ENCODE assay signal across 8 mouse cellular contexts in genomic region chr5:110449294-110449693, GRCm38 (mm10). TPM values are rescaled to one million over a fixed set of nuclear protein-coding genes. Genes with fewer than 3 reads are reported as not detected.
DNase-seq lines count a peak whose midpoint lies in the region; ATAC-seq and TF ChIP-seq lines count a peak whose summit lies in the region.

No protein-coding gene starts in this region.

- peak overlapping the region; percentile 45 for H3K9ac ChIP-seq in ES-E14 (ENCODE audit: insufficient read depth, low read depth, low read length, poor library complexity, severe bottlenecking)
- H3K9ac ChIP-seq in heart, embryonic 16.5 days (ENCODE audit: low read length): no peak overlapping the region
- peak overlapping the region; percentile 48 for H3K9ac ChIP-seq in liver, embryonic 14.5 days (replicated peaks)
- H3K9ac ChIP-seq in stomach, embryonic 15.5 days: no peak overlapping the region

- peaks cover 1 to 23% of the 10 kb centered on the region in 2 experiments; a peak in 3 of 4 replicates for H3K4me1 ChIP-seq in ES-E14 (ENCODE audit: control insufficient read depth in 2 of 2, insufficient read depth in 2 of 2, low read length in 2 of 2, poor library complexity in 1 of 2)
- H3K4me1 ChIP-seq in heart, embryonic 16.5 days (ENCODE audit: control insufficient read depth, insufficient read depth, low read length): peaks cover 29% of the 10 kb centered on the region
- H3K4me1 ChIP-seq in liver, embryonic 14.5 days (replicated peaks; ENCODE audit: control insufficient read depth in 2 of 2, insufficient read depth in 2 of 2, low read length in 1 of 2): peaks cover 14 to 20% of the 10 kb centered on the region in 2 experiments
- H3K4me1 ChIP-seq in stomach, embryonic 15.5 days: peaks cover 14% of the 10 kb centered on the region

- H3K27me3 ChIP-seq in heart, embryonic 16.5 days (ENCODE audit: control insufficient read depth, insufficient read depth, low read length): no peaks in the 10 kb centered on the region
- H3K27me3 ChIP-seq in liver, embryonic 14.5 days (ENCODE audit: control insufficient read depth, insufficient read depth, low read length): no peaks in the 10 kb centered on the region
- H3K27me3 ChIP-seq in stomach, embryonic 15.5 days (replicated peaks): no peaks in the 10 kb centered on the region

- no peak for TF ChIP-seq EP300 in liver, embryonic 14.5 days (IDR thresholded peaks at IDR 0.05; ENCODE audit: low read depth)

- H3K36me3 ChIP-seq in ES-E14 (ENCODE audit: control insufficient read depth, insufficient read depth, low read length, poor library complexity, severe bottlenecking): no peaks in the 10 kb centered on the region
- no peaks in the 10 kb centered on the region for H3K36me3 ChIP-seq in heart, embryonic 16.5 days (ENCODE audit: control insufficient read depth, insufficient read depth)
- H3K36me3 ChIP-seq in liver, embryonic 14.5 days (replicated peaks; ENCODE audit: control insufficient read depth, insufficient read depth, low read depth): no peaks in the 10 kb centered on the region
- no peaks in the 10 kb centered on the region for H3K36me3 ChIP-seq in stomach, embryonic 15.5 days

- no peak for TF ChIP-seq CTCF in liver, embryonic 14.5 days (IDR thresholded peaks at IDR 0.05; ENCODE audit: low read depth)

- no peak for ATAC-seq in heart, embryonic 16.5 days (replicated peaks; ENCODE audit: extremely low read depth, insufficient read depth, low FRiP score)
- ATAC-seq in liver, embryonic 14.5 days (ENCODE audit: insufficient read depth): no peak
- ATAC-seq in stomach, embryonic 15.5 days (ENCODE audit: insufficient read depth, low FRiP score, low read depth): no peak

- 24% methylated on average over 6 of the region's 6 CpGs for WGBS in heart, embryonic 16.5 days
- 44% methylated on average over 6 of the region's 6 CpGs for WGBS in liver, embryonic 14.5 days (ENCODE audit: insufficient replicate concordance)
- WGBS in stomach, embryonic 15.5 days: 51% methylated on average over 6 of the region's 6 CpGs

- H3K27ac ChIP-seq in ES-E14 (ENCODE audit: insufficient read depth, low read depth, low read length, poor library complexity, severe bottlenecking): peak overlapping the region; percentile 66
- H3K27ac ChIP-seq in heart, embryonic 16.5 days (ENCODE audit: low read length): no peak overlapping the region
- H3K27ac ChIP-seq in liver, embryonic 14.5 days: no peak overlapping the region; the same call in 1 of the 2 replicates
- 0 out of 2 replicates have a peak overlapping the region, but pooled peaks have one; percentile 23 for H3K27ac ChIP-seq in stomach, embryonic 15.5 days

- peak; percentile 64 for DNase-seq in cerebellum, adult 11-12 months
- DNase-seq in cerebellum, postnatal 36 days: no peak
- DNase-seq in ES-E14 (ENCODE audit: low read depth, low spot score): no peak
- DNase-seq in liver, embryonic 14.5 days (ENCODE audit: low read depth in 3 of 3, low spot score in 3 of 3): no peak
- DNase-seq in gastrocnemius, adult 18-20 months (ENCODE audit: low spot score): no peak
- DNase-seq in retina, postnatal 1 day: no peak

- H3K4me2 ChIP-seq in heart, embryonic 16.5 days (ENCODE audit: low read depth, low read length): peak overlapping the region; percentile 80
- peak overlapping the region; percentile 99 for H3K4me2 ChIP-seq in liver, embryonic 14.5 days (ENCODE audit: low read depth)
- peak overlapping the region; percentile 93 for H3K4me2 ChIP-seq in stomach, embryonic 15.5 days

- peak overlapping the region; percentile 48 to 51 for H3K4me3 ChIP-seq in ES-E14 (ENCODE audit: insufficient read depth in 1 of 2, low read depth in 1 of 2, low read length in 2 of 2, poor library complexity in 1 of 2, severe bottlenecking in 1 of 2)
- peak overlapping the region; percentile 92 for H3K4me3 ChIP-seq in heart, embryonic 16.5 days (ENCODE audit: low read length)
- H3K4me3 ChIP-seq in liver, embryonic 14.5 days (ENCODE audit: insufficient read depth in 1 of 2, low read depth in 2 of 2, low read length in 2 of 2): peak overlapping the region; percentile 70 to 95; a peak in 3 of 4 replicates
- peak overlapping the region; percentile 96 for H3K4me3 ChIP-seq in stomach, embryonic 15.5 days (replicated peaks)

- in situ Hi-C loops in ES-E14 (cut with MboI; ENCODE audit: low sequenced_read_pairs in 2 of 2, unreplicated experiment in 2 of 2): no loop called here

- H3K9me3 ChIP-seq in ES-E14 (ENCODE audit: control insufficient read depth, insufficient read depth, low read depth, low read length): no peaks in the 10 kb centered on the region
- H3K9me3 ChIP-seq in heart, embryonic 16.5 days (replicated peaks; ENCODE audit: control insufficient read depth, low read length): no peaks in the 10 kb centered on the region
- no peaks in the 10 kb centered on the region for H3K9me3 ChIP-seq in liver, embryonic 14.5 days (ENCODE audit: control insufficient read depth, low read length)
- H3K9me3 ChIP-seq in stomach, embryonic 15.5 days: no peaks in the 10 kb centered on the region

TF ChIP-seq in ES-E14, 5 proteins besides CTCF, POLR2A, EP300 and RAD21:
- TF ChIP-seq HCFC1 (IDR thresholded peaks at IDR 0.05; ENCODE audit: borderline replicate concordance, insufficient read depth, low read length) (no peak), MAFK (IDR thresholded peaks at IDR 0.05; ENCODE audit: insufficient read depth, low read depth, low read length) (no peak), ZC3H11A (IDR thresholded peaks at IDR 0.05; ENCODE audit: borderline replicate concordance, low read depth, low read length) (no peak), CHD2 (IDR thresholded peaks at IDR 0.05; ENCODE audit: low read depth, low read length) (no peak), ZNF384 (IDR thresholded peaks at IDR 0.05; ENCODE audit: low read depth, low read length) (no peak)

RNA-seq across cellular contexts. Expression of gene Fbrsl1, which starts 1.0 kb away (rescaled TPM):
- total RNA-seq in ES-E14 (2012; rRNA removed): 44.4 and 51.7 TPM in 2 replicates
- polyA plus RNA-seq in heart, embryonic 16.5 days (2015; fragmentation: Nextera tagmentation; extraction: Ambion mirVana): 4.6 and 6.7 TPM in 2 replicates
- 9.5 and 10.4 TPM in 2 replicates for polyA plus RNA-seq in liver, embryonic 14.5 days (2012; rRNA removed)
- 4.3 and 4.6 TPM in 2 replicates for polyA plus RNA-seq in liver, embryonic 14.5 days (2014; fragmentation: Nextera tagmentation; extraction: Ambion mirVana)
- 11.1 and 12.0 TPM in 2 replicates for polyA plus RNA-seq in stomach, embryonic 15.5 days (2015; fragmentation: Nextera tagmentation; extraction: Ambion mirVana)
- 10 to 100 TPM; 32.9 to 33.2 TPM for total RNA-seq in gastrocnemius, adult 18-20 months (2021)

Comparison
In these comparisons a context has a peak if more than half of its experiments do, and no peak if none do; other contexts are left out.
1. H3K27ac ChIP-seq: peak in ES-E14 (single experiment) and stomach, embryonic 15.5 days (single experiment); none in heart, embryonic 16.5 days (single experiment) and liver, embryonic 14.5 days (single experiment).
2. H3K9ac ChIP-seq: peak in ES-E14 (single experiment) and liver, embryonic 14.5 days (single experiment); none in heart, embryonic 16.5 days (single experiment) and stomach, embryonic 15.5 days (single experiment).
3. Peak in every context shown above with its lines, with median percentiles within 50 percentile points of each other: H3K4me3 ChIP-seq and H3K4me2 ChIP-seq.